12 mouse cellular contexts compared by ENCODE assay signal in genomic region chr10:96523967-96524801, GRCm38 (mm10).
A peak's percentile ranks its signal among the peaks of the same experiment; 100 is the strongest.
DNase-seq lines count a peak whose midpoint lies in the region; ATAC-seq and TF ChIP-seq lines count a peak whose summit lies in the region.
"Had no signal": no experiment of that assay in that cellular context is flagged by ENCODE, and none has a peak within 500 bp of the region (broad histone marks: within the 10 kb centered on the region; RNA-seq: fewer than 3 reads in every experiment).

No protein-coding gene starts in this region.

- no peak for TF ChIP-seq CTCF in lung, embryonic 14.5 days (IDR thresholded peaks at IDR 0.05; ENCODE audit: low read depth)
- TF ChIP-seq CTCF in cerebellum, adult 2 months (IDR thresholded peaks at IDR 0.05; ENCODE audit: borderline replicate concordance, insufficient read depth, low read depth, low read length) = no peak

- no peaks in the 10 kb centered on the region for H3K36me3 ChIP-seq in lung, embryonic 14.5 days (ENCODE audit: insufficient read depth)
- H3K36me3 ChIP-seq in forebrain, embryonic 14.5 days (ENCODE audit: control insufficient read depth, insufficient read depth, low read length) = no peaks in the 10 kb centered on the region
- H3K36me3 ChIP-seq in midbrain, embryonic 10.5 days = no peaks in the 10 kb centered on the region
- H3K36me3 ChIP-seq: lung, embryonic 15.5 days had no signal

- peak; percentile 21 for DNase-seq in lung, embryonic 14.5 days
- DNase-seq in lung, postnatal 10 days = no peak
- peak; percentile 77 for DNase-seq in forebrain, embryonic 14.5 days (ENCODE audit: low spot score)
- peak; percentile 22 for DNase-seq in midbrain, embryonic 10.5 days (ENCODE audit: low spot score)
- peak; percentile 78 for DNase-seq in retina, postnatal 1 day
- no peak for DNase-seq in spleen, postnatal 4 days (ENCODE audit: low spot score in 2 of 2)
- DNase-seq in thymus, postnatal 4 days = no peak
- no peak for DNase-seq in cerebellum, adult 2 months
- DNase-seq: kidney, adult 9 months; thymus, adult 2 months had no signal

- no peak overlapping the region for H3K4me2 ChIP-seq in lung, embryonic 14.5 days
- peak overlapping the region; percentile 43 for H3K4me2 ChIP-seq in forebrain, embryonic 14.5 days (ENCODE audit: low read length)
- H3K4me2 ChIP-seq: lung, embryonic 15.5 days had no signal

- ATAC-seq in lung, embryonic 14.5 days (ENCODE audit: insufficient read depth) = no peak
- ATAC-seq in forebrain, embryonic 14.5 days = peak; percentile 91

- H3K9me3 ChIP-seq in lung, embryonic 14.5 days (ENCODE audit: low read depth, low read length) = no peaks in the 10 kb centered on the region
- H3K9me3 ChIP-seq in forebrain, embryonic 14.5 days (replicated peaks; ENCODE audit: control insufficient read depth, low read length) = no peaks in the 10 kb centered on the region
- H3K9me3 ChIP-seq in midbrain, embryonic 10.5 days (replicated peaks) = 0 out of 2 replicates have a peak, but pooled peaks cover 3% of the 10 kb centered on the region
- H3K9me3 ChIP-seq: lung, embryonic 15.5 days had no signal

- H3K27ac ChIP-seq in lung, embryonic 14.5 days (ENCODE audit: low read depth) = no peak overlapping the region
- peak overlapping the region; percentile 58; the same call in 1 of the 2 replicates for H3K27ac ChIP-seq in forebrain, embryonic 14.5 days (ENCODE audit: low read depth, low read length)
- H3K27ac ChIP-seq in midbrain, embryonic 10.5 days (replicated peaks) = peak overlapping the region; percentile 77
- H3K27ac ChIP-seq in cerebellum, adult 2 months (ENCODE audit: insufficient read depth, low read length) = no peak overlapping the region
- H3K27ac ChIP-seq: lung, embryonic 15.5 days had no signal

- H3K4me1 ChIP-seq in lung, embryonic 14.5 days (ENCODE audit: insufficient read depth) = peaks cover 8% of the 10 kb centered on the region; the same call in 1 of the 2 replicates
- H3K4me1 ChIP-seq in forebrain, embryonic 14.5 days (ENCODE audit: control insufficient read depth, insufficient read depth, low read length) = peaks cover 5% of the 10 kb centered on the region
- peaks cover 21% of the 10 kb centered on the region for H3K4me1 ChIP-seq in midbrain, embryonic 10.5 days
- H3K4me1 ChIP-seq in cerebellum, adult 2 months (ENCODE audit: control insufficient read depth, insufficient read depth, low read length) = no peaks in the 10 kb centered on the region

- no peak for TF ChIP-seq POLR2A in cerebellum, adult 2 months (IDR thresholded peaks at IDR 0.05; ENCODE audit: borderline replicate concordance, insufficient read depth, low read length)

- no peak overlapping the region for H3K9ac ChIP-seq in lung, embryonic 14.5 days
- H3K9ac ChIP-seq in forebrain, embryonic 14.5 days (ENCODE audit: low read length) = peak overlapping the region; percentile 43
- H3K9ac ChIP-seq: lung, embryonic 15.5 days had no signal

- H3K4me3 ChIP-seq in lung, embryonic 14.5 days (ENCODE audit: low read depth, low read length) = no peak overlapping the region
- H3K4me3 ChIP-seq in forebrain, embryonic 14.5 days (ENCODE audit: low read depth, low read length) = no peak overlapping the region
- no peak overlapping the region for H3K4me3 ChIP-seq in midbrain, embryonic 10.5 days
- H3K4me3 ChIP-seq in cerebellum, adult 2 months (replicated peaks; ENCODE audit: insufficient read depth, low read depth, low read length) = no peak overlapping the region
- H3K4me3 ChIP-seq: lung, embryonic 15.5 days had no signal

- 34% methylated on average over 20 of the region's 20 CpGs for WGBS in lung, embryonic 14.5 days
- 4% methylated on average over 20 of the region's 20 CpGs for WGBS in forebrain, embryonic 14.5 days
- WGBS in midbrain, embryonic 10.5 days = 57% methylated on average over 20 of the region's 20 CpGs
- WGBS in cerebellum, adult 2 months = 46% methylated on average over 20 of the region's 20 CpGs

- H3K27me3 ChIP-seq in lung, embryonic 14.5 days (ENCODE audit: insufficient read depth, low read length) = no peaks in the 10 kb centered on the region
- no peaks in the 10 kb centered on the region for H3K27me3 ChIP-seq in forebrain, embryonic 14.5 days (replicated peaks; ENCODE audit: control insufficient read depth, insufficient read depth, low read length)
- no peaks in the 10 kb centered on the region for H3K27me3 ChIP-seq in midbrain, embryonic 10.5 days (ENCODE audit: low read depth, poor library complexity, severe bottlenecking)
- no peaks in the 10 kb centered on the region for H3K27me3 ChIP-seq in cerebellum, adult 2 months (ENCODE audit: control insufficient read depth, insufficient read depth, low read length)
- H3K27me3 ChIP-seq: CH12.LX; lung, embryonic 15.5 days had no signal

Comparison
In these comparisons a context has a peak if more than half of its experiments do, and no peak if none do; other contexts are left out.
1. DNase-seq: peak in lung, embryonic 14.5 days (single experiment), forebrain, embryonic 14.5 days (single experiment), midbrain, embryonic 10.5 days (single experiment) and retina, postnatal 1 day (single experiment); none in lung, postnatal 10 days (single experiment), spleen, postnatal 4 days (0 of 2), thymus, postnatal 4 days (single experiment) and cerebellum, adult 2 months (0 of 2).
2. H3K27ac ChIP-seq: peak in forebrain, embryonic 14.5 days (single experiment) and midbrain, embryonic 10.5 days (single experiment); none in lung, embryonic 14.5 days (single experiment) and cerebellum, adult 2 months (single experiment).